Mouse (Mus musculus): ENCODE results near the gene Kif5a.
"Not testable (repeated sequence)": the region's sequence is repeated elsewhere in the genome, so short reads cannot be mapped to it uniquely, and the experiment has no call there.

Kif5a gene

DNA sequence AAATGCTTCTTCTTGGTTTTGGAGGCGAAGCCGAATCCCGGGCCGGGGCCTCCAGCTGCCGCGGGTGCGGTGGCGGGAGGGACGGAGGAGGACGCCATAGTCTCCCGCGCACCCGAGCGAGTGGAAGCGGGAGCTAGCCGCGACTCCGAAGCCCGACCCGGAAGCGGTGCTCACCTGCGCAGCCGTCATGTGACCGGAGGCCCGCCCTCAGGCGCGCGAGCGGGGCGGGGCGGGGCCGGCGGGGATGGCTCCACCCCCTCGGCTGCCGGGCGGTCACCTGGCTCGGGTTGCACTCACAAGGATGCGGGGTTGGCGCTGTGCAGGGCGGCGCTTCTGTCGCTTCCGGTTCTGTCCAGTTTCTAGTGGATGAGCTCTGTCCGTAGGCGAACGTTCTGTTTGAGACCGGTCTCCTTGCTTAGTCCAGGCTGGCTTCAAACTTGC lies 51.7 kb downstream of the Kif5a start, which contains the start of gene Pip4k2c:
TSS of gene Pip4k2c (minus strand) at position 172 of the 441 bp plus-strand sequence.
- DNase-seq, result peak; percentile 94

DNA sequence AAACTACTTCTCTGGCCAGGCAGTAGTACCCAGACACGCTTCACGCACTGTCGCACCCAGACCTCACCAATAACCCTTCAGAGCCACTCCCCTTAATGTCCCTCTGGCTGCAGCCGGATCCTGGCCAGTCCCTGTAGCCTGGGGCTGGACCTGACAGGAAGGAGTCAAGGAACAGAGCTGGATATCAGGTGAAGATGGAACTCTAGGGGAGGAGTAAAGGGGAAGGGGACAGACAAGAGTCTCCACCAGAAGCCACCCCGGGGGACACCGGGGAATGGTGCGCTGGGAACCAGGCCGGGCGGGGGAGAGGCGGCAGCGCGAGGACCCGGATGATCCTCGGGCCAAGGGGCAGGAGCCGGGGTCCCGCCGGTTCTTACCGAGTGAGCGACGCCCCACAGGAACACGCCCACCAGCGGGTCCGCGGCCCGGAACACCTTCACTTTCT lies 52.2 kb downstream of the Kif5a start:
- no peak for DNase-seq

DNA sequence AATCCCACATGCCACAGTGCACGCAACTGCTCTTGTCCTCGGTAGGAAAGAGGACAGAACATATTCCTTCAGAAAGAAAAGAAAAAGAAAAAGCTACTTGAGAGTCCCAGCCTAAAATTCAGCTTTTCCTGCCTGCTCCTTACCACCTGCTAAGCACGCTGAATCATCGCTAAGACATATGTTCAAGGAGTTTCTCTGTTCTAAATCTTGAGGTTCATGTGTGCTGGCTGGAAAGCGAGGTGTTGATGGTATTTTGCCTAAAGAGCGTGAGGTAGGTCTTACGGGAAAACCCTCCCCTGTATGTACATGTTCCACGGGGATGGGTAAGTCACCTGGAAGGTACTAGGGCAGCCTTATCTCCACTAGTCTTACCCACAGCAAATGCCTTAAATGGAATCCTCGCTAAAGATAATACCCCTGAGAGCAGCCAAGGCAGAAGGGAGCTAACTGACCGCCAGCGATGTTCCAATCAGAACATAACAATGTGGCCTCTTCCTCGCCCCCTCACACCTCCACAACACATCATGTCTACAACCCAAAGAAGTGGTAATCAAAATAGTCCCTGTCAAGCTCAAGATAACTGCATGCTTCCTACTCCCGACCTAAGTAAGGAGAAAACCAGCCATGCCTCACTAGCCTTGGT lies 53.1 kb downstream of the Kif5a start:
- no peak for DNase-seq

DNA sequence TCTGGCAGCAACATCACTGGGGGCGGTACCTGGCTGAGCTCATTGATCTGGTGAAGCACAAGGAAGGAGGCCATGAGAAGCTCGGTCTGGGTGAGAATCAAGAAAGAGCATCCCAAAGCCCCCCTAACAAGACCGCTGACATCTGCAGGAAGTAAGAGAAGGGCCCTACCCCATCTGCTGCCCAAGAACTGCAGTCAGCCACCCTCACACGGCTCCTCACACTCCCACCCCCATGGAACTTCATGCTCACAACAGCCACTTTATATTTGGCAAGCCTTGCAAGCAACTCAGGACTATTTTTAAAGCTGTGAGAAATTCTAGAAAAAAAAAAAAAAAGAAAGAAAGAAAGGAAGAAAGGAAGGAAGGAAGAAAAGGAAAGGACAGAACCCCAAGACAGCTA lies 54.2 kb downstream of the Kif5a start:
- DNase-seq, result no peak

DNA sequence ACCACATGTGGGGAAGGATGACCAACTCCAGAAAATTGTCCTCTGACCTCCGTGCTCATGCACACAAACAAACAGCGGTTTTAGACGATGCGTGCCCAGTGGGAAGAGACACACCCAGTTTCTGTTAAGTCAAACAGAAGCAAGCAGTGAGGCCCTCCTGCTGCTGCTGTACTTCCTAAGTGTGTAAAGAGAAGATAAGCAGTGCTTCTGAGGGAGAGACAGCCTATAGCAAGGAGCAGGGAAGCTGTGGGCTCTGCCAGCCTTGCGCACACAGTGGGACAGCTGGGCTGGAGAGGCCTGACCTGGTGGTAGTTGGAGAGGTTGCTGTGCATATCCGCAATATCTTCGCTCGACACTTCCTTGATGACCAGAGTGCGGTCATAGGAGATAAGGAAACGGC lies 57.8 kb downstream of the Kif5a start:
- DNase-seq, result no peak

DNA sequence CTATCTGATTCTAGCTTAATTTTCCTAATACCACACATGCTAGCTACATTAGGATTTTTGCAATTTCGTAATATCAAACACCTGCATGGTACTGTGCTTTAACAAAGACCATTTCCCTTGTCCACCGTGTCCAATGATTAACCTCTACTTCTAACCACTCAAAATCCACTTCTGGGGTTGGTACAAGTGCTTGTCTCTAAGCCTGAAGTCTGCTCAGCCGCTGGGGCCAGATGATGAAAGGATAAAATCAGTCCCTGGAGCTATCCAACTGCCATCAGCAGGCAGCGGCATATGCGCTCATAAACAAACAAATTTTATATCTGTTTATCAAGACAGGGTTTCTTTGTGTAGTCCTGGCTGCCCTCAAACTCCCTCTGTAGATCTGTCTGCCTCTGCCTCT lies 58.6 kb downstream of the Kif5a start:
- no peak for DNase-seq

DNA sequence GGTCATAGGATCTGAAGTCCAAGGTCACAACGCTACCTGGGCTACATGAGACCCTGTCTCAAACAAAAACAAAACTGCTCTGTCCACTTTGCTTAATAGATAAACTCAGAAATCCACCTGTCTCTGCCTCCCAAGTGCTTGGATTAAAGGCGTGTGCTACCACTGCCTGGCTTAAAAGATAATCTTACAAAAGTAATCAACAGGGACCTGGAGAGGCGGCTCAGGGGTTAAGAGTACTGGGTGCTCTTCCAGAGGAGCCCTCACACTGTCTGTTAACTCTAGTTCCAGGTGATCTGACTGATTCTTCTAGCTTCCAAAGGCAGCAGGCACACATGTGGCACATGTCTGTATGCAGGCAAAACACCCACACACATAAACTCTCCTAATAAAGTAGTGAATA lies 60.0 kb downstream of the Kif5a start:
- DNase-seq, result no peak

DNA sequence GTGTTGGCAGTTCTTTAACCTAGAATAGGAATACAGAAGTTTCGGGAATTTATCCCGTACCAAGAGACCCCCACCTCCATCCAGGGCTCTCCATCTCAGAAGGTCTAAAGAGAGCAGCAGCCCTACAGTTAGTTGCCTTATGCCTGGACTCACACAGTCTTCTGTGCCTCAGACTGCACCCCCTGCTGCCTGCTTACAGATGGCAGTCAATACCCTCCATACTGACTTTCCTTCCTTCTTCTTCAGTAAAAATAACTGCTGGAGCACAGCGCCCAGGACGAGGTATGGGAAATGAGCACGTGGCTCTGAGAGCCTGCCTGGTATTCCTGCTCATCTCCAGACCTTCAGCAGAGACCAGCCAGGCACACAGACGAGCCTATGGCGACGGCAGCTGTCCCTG lies 62.9 kb downstream of the Kif5a start:
- no peak for DNase-seq

DNA sequence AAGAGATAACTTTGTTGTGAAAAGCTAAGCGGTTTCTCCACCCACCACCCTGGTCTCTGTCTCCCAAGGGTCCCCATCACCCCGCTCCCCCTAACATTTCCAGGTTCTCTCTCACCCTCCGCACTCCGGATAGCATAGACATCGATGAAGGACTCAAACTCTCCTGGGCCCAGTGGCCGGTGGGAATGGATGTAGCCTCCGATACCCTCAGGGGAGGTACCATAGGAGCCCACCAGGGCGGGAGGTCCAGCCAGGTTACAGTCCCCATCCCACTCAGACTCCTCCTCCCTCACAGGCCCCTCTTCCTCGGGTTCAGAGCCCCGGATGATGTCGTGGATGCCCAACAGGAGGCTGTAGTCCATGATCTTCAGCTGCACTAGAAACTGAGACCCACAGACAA lies 63.7 kb downstream of the Kif5a start:
- DNase-seq, result no peak

DNA sequence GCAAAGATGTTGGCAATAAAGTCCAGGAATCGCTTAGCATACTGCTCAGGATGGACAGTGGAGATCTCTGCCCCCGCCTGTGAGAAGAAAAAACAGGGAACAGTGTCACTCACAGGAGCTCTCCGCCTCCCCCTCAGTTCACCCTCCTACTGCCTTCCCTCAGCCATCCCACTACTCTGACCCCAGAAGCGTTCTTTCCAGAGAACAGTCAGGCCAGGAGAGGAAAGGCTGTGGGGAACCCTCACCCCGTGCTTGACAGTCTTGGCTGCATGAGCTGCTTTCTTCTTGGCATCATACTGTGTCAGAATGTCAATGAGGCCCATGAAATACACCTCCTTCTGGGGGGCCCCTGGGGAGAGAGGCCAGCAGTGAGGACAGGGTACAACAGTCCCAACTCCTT lies 64.1 kb downstream of the Kif5a start:
- DNase-seq, result no peak

DNA sequence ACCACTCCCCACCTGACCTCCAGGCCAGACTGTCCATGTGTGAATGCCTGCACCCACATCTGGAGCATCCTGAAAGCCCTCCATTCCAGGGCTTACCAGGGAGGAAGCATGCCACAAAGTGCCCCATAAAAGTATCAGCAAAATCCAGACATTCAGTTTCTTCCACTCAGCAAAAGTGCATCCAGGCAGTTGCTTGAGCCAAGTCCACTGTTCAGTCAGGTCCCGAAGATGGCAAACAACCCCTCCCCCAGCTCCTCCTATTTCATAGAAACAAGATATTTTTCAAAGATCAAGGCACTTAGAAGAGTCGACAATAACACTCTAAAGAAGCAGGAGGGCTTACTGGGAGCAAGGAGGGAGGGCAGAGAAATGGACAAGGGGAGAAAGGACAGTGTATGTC lies 64.7 kb downstream of the Kif5a start:
- no peak for DNase-seq

DNA sequence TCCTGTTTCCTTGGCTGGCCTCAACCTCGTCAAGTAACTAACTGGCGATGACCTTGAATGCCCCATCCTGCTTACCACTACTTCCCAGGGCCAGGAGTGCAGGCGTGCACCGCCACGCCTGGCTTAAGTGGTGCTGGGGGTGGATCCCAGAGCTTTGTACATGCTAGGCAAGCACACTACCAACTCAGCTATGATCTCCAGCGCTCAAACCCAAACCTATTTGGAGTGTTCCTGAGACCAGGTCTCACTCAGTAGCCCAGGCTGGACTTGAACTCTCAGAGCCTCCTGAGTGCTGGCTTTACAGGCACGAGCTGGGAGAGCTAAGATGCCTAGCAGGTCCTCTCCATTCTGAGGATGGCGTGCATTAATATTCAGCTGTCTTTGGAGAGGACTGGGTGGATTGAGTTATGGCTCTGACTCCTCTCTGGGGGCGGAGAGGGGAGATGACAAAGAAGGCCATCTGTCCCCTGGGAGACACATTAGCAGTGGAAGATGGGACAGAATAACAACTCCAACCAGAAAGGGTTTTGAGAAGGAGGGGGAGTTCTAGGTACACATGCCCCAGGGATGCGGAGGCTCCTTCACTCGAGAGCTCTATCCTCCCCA lies 65.5 kb downstream of the Kif5a start:
- DNase-seq, result no peak

DNA sequence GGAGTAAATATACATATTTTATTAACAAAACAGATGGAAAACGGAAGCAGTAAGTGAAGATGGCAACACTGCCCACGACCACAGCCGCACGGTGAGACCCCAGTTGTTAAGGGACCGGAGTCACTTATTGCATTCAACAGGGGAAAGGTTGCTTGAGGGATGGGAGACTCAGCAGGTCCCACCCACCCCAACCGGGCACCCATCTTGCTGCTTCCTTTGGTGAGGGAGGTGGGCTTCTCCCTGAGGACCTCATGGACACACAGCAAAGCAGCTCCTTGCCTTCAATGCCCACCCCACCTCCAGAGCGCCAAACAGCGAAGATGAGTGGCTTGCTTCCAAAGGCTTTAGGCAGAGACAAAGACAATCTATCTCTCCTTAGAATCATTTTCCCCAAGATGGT lies 66.0 kb downstream of the Kif5a start:
- DNase-seq, result no peak

DNA sequence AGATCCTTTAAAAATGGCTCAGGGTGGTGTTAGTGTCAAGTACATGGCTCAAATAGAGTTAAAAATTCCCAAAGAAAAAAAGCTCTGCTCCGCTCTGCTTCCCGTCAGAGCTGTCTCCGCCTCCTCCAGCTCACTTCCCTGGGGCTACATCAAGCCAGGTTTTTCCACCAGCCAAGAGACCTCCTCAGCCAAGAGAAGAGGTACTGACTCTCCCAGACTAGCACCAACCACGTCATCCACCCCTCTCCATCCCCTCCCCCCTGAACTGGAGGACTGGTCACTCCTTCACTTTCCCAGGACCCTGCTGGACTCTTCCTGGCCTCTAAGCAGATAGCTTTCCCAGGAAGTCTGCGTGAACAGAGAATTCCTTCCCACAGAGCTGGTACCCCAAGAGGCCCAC lies 66.8 kb downstream of the Kif5a start:
- DNase-seq, result peak; percentile 51

DNA sequence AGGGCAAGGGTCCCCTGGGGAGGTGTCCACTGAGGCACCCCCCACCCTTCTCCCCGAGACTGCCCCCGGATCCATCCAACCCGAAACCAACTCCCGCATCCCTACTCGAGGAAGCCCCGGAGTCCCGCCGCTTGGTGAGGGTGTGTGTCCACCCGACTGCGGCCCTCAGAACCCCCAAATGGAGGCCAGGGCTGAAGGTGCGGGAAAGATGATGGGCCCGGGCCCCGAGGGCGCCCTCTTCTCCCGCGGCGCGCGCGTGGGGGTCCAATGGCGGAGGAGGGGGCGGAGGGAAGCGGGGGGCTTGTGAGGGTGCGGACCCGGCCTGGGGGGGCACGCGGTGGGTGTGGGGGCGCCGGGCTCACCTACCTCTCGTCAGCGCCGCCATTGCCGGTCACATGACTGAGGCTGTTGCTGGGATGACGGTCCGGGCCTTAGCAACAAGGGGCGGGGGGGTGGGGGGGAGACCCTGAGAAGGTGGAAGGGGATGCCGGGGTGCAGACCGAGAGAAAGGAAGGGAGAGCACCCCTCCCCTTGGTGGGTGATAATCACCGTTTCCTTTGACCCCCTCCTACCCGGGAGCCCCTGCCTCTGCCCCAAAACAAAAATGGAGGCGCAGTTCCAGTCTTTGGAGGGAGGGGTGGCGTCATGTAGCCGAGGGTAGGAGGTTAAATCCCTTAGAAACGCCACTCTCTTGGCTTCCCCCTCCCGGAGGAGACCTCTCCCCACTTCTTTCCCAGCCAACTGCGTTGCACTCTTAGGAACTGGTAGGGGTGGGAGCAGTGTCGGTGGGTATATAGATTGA lies 67.6 kb downstream of the Kif5a start, which contains the start of gene Dtx3:
TSS of gene Dtx3 (minus strand) at position 401 of the 802 bp plus-strand sequence.
- no peak for DNase-seq

DNA sequence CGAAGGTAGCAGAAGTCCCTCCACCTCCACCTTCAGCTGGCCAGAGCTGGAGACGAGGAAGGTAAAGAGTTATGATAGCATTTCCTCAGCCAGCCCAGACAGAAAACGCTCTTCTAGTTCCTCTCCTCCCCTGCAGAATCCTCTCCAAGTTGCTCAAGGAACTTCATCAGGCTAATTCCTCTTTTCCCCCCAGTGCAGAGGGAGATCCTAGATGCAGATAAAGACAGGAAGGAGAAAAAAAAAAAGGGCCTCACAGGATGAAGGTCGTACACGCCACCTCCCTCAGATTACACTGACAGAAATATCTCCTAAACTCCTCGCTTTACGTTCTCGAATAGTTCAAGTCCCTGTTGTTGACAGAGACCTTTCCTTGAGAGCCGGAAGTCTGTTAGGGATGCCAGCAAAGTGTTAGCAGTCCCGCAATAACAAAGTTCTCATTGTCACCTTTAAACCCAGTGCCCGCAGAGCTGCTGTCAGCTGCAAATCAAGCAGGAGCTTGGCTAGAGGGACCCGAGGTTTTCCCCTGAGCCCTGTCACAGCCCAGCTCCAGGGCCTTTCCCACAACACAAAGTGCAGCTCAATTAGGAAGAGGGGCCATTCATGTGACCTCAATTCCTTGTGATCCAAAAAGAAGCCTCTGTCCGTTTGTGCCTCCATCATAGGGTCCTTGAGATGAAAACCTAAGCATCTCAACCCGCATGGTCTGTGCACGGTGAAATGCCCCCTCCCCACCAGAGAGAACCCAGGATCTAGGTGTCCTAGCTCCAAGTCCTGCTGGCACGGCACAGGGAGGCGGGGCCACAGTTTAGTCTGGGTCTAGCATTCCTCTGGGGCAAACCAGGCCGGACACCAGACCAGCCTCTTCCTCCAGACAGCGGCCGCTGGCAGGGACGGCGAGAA lies 68.5 kb downstream of the Kif5a start:
- peak; percentile 67 for DNase-seq

DNA sequence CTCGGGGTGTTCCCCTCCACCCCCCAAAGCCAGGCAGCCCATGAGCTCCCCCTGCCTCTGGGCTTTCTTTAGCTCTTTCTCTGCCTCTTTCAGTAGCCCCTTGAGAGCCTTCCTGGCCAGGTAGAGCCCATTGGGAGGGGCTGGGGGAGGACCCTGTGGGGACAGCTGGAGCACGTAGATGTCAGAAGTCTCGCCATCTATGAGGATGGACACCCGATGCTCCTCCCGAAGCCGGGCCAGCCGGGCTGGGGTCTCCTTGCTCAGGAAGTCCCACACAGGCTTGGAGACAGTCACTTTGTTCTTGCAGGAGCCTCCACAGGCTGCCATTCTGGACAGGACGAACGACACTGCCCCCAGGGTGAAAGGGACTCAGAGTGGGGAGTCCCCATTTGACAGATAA lies 70.1 kb downstream of the Kif5a start:
- no peak for DNase-seq

DNA sequence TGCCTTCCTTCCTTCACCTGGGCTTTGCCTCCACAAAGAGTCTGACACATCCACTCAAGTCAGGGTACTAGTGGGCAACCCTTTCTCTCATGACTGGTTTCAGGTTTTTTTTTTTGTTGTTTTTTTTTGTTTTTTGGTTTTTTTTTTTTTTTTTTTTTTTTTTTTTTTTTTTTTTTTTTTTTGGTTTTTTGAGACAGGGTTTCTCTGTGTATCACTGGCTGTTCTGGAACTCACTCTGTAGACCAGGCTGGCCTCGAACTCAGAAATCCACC lies 71.2 kb downstream of the Kif5a start:
- not testable (repeated sequence) for DNase-seq

DNA sequence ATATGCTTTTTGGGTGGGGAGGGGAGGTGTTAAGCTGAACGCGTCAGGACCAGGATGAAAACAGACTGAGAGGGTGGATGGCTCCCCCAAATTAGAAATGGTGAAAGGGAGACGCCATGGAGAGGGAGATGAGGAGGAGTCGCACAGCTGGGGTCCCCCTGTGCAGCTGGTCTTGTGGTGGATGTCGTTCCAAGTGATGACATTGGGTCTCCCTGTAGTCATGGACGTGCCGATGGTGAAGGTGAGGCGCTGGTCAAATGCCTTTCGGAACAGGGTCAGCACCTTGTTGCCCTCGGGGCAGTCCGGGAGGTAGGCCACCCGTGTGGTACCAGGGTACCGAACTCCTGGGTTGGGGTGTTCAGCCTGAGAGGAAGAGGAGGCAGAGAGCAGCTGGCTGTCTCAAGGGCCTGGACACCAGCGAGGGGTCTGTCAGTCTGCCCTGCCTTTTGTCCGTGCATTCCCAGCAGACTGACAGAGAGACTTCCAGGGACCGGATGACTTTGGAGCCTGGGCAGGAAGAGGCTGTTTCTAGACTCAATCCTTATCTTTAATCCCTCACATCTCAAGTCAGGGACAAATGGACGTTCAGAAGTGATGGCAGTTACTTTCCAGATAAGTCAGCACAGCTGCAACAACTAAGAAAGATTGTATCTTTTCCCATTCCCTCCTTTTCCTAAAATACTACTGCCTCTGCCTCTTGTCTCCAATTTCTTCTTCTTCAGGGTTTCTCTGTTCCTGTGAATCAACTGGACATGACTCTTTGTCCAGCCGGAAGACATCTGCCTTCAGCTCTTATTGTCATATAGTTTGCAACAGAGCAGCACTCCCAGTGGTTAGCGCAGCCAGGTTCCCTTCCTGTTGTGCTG lies 71.7 kb downstream of the Kif5a start:
- DNase-seq, result no peak

DNA sequence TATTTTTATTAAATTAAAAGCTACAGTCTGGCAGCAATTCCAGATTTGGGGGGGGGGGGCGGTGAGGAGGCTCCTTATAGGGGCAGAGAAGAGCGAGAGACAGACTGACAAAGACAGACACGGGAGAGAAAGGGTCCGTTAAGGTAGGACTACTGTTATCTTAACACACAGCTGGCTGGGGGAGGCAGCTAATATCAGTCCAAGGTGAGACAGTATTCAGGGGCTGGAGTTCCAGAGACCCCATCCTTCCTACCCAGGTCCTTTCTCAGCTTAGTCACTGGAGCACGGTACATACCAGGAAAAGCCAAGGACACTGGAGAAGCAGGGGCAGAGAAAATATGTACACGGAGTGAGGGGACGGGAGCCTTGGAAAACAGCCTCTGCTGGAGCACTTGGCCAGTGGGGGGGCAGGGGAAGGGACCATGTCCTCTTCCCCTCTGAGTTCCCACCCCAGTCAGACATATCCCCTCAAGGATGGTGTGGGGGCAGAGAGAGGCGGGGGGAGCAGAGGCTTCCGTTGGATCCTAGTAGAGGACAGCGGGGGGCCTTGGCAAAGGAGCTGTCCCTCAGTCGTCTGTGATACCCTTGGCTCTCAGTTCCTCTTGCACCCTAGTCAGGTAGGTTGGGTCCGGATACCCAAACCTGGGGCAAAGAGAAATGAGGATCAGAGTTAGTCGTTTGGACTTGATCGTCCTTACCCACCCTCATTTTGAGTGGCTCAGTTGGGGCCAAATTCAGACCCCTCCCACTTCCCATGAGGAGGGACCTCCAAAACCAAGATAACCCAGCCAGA lies 72.6 kb downstream of the Kif5a start:
- no peak for DNase-seq

DNA sequence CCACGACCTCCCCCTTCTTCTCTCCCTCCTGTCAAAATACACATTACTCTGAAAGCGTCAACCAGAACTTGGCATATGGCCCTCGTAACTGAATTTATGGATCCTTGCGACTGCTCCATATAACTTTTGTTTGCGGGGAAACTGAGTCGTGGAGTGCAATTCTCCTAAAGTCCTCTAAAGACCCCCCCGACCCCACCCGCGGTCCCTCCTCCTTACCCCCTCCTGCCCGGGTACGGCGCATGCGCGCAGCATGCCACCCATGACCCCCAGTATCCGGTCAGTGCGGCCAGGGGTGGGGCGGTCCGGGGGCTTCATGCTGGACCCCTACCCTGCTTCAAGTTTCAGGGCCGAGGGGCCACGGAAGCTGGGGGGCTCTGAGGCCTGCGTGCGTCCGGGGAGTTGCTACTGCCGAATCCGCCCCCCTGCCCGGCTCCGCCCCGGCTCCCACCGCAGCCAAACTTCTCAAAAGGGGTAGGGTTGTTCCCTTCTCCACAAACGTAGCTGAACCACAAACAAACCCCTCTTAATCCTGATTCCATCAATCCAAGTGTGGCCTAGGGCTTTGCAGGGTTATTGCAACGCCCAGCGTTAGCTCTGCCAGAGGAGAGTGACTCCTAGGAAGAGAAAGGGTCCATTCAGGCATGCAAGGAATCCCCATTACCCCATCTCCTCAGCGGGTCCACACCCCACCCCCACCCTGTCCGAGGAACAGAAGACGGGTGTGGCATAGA lies 73.3 kb downstream of the Kif5a start, which contains the start of gene Arhgef25:
TSS of gene Arhgef25 (minus strand) at position 433 of the 731 bp plus-strand sequence.
- DNase-seq, result no peak

Measured in cerebellum, adult 11 months (tissue).